Mouse (Mus musculus): Measurements from ENCODE around the gene Clec9a.

GRCm38 (mm10) chr6:129471386-129471785 is 62.7 kb downstream of the Clec9a start:
- TF ChIP-seq CTCF (IDR thresholded peaks at IDR 0.05; ENCODE audit: extremely low read depth, insufficient read length, insufficient replicate concordance, low read depth, low read length) (no peak), POLR2A (IDR thresholded peaks at IDR 0.05; ENCODE audit: low read depth, low read length) (no peak)

All from small intestine, adult 2 months (tissue).